Mouse (Mus musculus): ENCODE results near the gene Tas2r108. TPM values are rescaled to one million over a fixed set of nuclear protein-coding genes. Genes with fewer than 3 reads are reported as not detected.

The Tas2r108 gene
- polyA plus RNA-seq, 1 experiment from 2014 or later = not detected

- no peaks in the 10 kb centered on the region for H3K9me3 ChIP-seq (ENCODE audit: low read length)
- 79% methylated on average over 4 of the region's 4 CpGs for WGBS
- H3K27me3 ChIP-seq (replicated peaks; ENCODE audit: insufficient read depth, low read length) = no peaks in the 10 kb centered on the region
- H3K27ac ChIP-seq (ENCODE audit: low read length) = no peak overlapping the region
- peaks cover 3% of the 10 kb centered on the region; the same call in 1 of the 2 replicates for H3K4me1 ChIP-seq (ENCODE audit: insufficient read depth, low read depth, low read length)
- H3K4me3 ChIP-seq (ENCODE audit: low read depth, low read length) = no peak overlapping the region
- H3K9ac ChIP-seq (replicated peaks; ENCODE audit: low read depth) = no peak overlapping the region
- H3K36me3 ChIP-seq (ENCODE audit: insufficient read depth, low read length) = peaks cover 30% of the 10 kb centered on the region; the same call in 1 of the 2 replicates
- no peak for ATAC-seq
- H3K4me2 ChIP-seq (replicated peaks; ENCODE audit: low read depth, low read length) = no peak overlapping the region
- no peak for DNase-seq (ENCODE audit: low spot score)
- TF ChIP-seq EP300 (IDR thresholded peaks at IDR 0.05) (no peak), CTCF (IDR thresholded peaks at IDR 0.05) (no peak)
These were observed 17.2 kb upstream of the Tas2r108 start for GRCm38 (mm10) chr6:40476132-40476531.

- ATAC-seq = no peak
- peaks cover 33% of the 10 kb centered on the region; the same call in 1 of the 2 replicates for H3K36me3 ChIP-seq (ENCODE audit: insufficient read depth, low read length)
- no peak overlapping the region for H3K9ac ChIP-seq (replicated peaks; ENCODE audit: low read depth)
- H3K9me3 ChIP-seq (ENCODE audit: low read length) = no peaks in the 10 kb centered on the region
- no peaks in the 10 kb centered on the region for H3K4me1 ChIP-seq (ENCODE audit: insufficient read depth, low read depth, low read length)
- no peak overlapping the region for H3K27ac ChIP-seq (ENCODE audit: low read length)
- DNase-seq (ENCODE audit: low spot score) = peak; percentile 25
- H3K4me2 ChIP-seq (replicated peaks; ENCODE audit: low read depth, low read length) = no peak overlapping the region
- peak; percentile 28 for TF ChIP-seq CTCF (IDR thresholded peaks at IDR 0.05)
- no peak for TF ChIP-seq EP300 (IDR thresholded peaks at IDR 0.05)
- no peaks in the 10 kb centered on the region for H3K27me3 ChIP-seq (replicated peaks; ENCODE audit: insufficient read depth, low read length)
- 66% methylated on average over 1 of the region's 1 CpGs for WGBS
- no peak overlapping the region for H3K4me3 ChIP-seq (ENCODE audit: low read depth, low read length)
These were observed 13.6 kb upstream of the Tas2r108 start for GRCm38 (mm10) chr6:40479705-40480104.

DNA sequence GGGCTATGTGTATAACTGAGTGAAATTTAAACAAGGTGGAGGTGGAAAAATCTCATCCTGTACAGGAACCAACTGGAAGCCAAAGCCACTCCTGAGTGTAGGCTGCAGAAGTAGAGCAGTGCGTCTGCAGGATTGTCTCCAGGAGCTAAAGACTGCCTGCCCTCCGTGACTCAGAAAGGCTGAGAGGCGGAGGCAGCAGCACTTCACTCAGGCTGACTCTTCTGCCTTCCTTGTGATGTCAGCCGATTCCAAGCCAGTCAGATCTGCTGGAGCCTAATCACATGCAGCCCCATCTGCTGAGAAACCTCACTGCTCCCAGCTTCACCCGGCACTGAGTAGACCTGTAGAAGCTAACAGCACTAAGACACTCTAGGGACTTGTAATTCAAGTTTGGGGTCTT, 11.0 kb upstream of the Tas2r108 start:
- H3K27me3 ChIP-seq (replicated peaks; ENCODE audit: insufficient read depth, low read length) = no peaks in the 10 kb centered on the region
- H3K9me3 ChIP-seq (ENCODE audit: low read length) = no peaks in the 10 kb centered on the region
- H3K9ac ChIP-seq (replicated peaks; ENCODE audit: low read depth) = no peak overlapping the region
- WGBS = 91% methylated on average over 5 of the region's 5 CpGs
- TF ChIP-seq EP300 (IDR thresholded peaks at IDR 0.05) (no peak), CTCF (IDR thresholded peaks at IDR 0.05) (no peak)
- no peak overlapping the region for H3K27ac ChIP-seq (ENCODE audit: low read length)
- no peak overlapping the region for H3K4me3 ChIP-seq (ENCODE audit: low read depth, low read length)
- ATAC-seq (no peak), DNase-seq (ENCODE audit: low spot score) (no peak)
- no peak overlapping the region for H3K4me2 ChIP-seq (replicated peaks; ENCODE audit: low read depth, low read length)
- no peaks in the 10 kb centered on the region for H3K4me1 ChIP-seq (ENCODE audit: insufficient read depth, low read depth, low read length)
- peaks cover 18% of the 10 kb centered on the region; the same call in 1 of the 2 replicates for H3K36me3 ChIP-seq (ENCODE audit: insufficient read depth, low read length)

- Histone ChIP-seq H3K4me3 (ENCODE audit: low read depth, low read length) (no peak within 1 kb of the TSS), H3K27ac (ENCODE audit: low read length) (no peak within 1 kb of the TSS), H3K27me3 (replicated peaks; ENCODE audit: insufficient read depth, low read length) (no peaks in the 10 kb centered on the region), H3K4me2 (replicated peaks; ENCODE audit: low read depth, low read length) (no peak within 1 kb of the TSS), H3K4me1 (ENCODE audit: insufficient read depth, low read depth, low read length) (no peaks in the 10 kb centered on the region), H3K9me3 (ENCODE audit: low read length) (no peaks in the 10 kb centered on the region), H3K36me3 (ENCODE audit: insufficient read depth, low read length) (no peaks in the 10 kb centered on the region), H3K9ac (replicated peaks; ENCODE audit: low read depth) (no peak within 1 kb of the TSS)
- no peak for TF ChIP-seq CTCF (IDR thresholded peaks at IDR 0.05)
- TF ChIP-seq EP300 (IDR thresholded peaks at IDR 0.05) = no peak
- DNase-seq (ENCODE audit: low spot score) = no peak
- no peak for ATAC-seq
These were observed 2.4 kb upstream of the Tas2r108 start, which contains the start of gene Tas2r137 for GRCm38 (mm10) chr6:40490933-40491332. TSS of gene Tas2r137 (plus strand) at chr6:40491233.

GRCm38 (mm10) chr6:40519408-40519807, 26.1 kb downstream of the Tas2r108 start, which contains the start of gene Prss37:
TSS of gene Prss37 (minus strand) at chr6:40519508.
- Histone ChIP-seq H3K27ac (ENCODE audit: low read length) (no peak within 1 kb of the TSS), H3K9me3 (ENCODE audit: low read length) (no peaks in the 10 kb centered on the region), H3K4me3 (ENCODE audit: low read depth, low read length) (no peak within 1 kb of the TSS), H3K9ac (replicated peaks; ENCODE audit: low read depth) (no peak within 1 kb of the TSS), H3K4me2 (replicated peaks; ENCODE audit: low read depth, low read length) (no peak within 1 kb of the TSS), H3K27me3 (replicated peaks; ENCODE audit: insufficient read depth, low read length) (no peaks in the 10 kb centered on the region), H3K36me3 (ENCODE audit: insufficient read depth, low read length) (no peaks in the 10 kb centered on the region), H3K4me1 (ENCODE audit: insufficient read depth, low read depth, low read length) (no peaks in the 10 kb centered on the region)
- DNase-seq (ENCODE audit: low spot score) (no peak), ATAC-seq (no peak)
- TF ChIP-seq CTCF (IDR thresholded peaks at IDR 0.05) = no peak
- no peak for TF ChIP-seq EP300 (IDR thresholded peaks at IDR 0.05)
- WGBS = 60% methylated on average over 1 of the region's 1 CpGs

Other genes with a start within 250 kb of the Tas2r108 start
- gene Agk, start 168.4 kb upstream of the Tas2r108 start, polyA plus RNA-seq (2015; fragmentation: Nextera tagmentation; extraction: Ambion mirVana) = 24.0 and 24.5 TPM in 2 replicates
- gene E330009J07Rik, start 57.4 kb upstream of the Tas2r108 start, polyA plus RNA-seq (2015; fragmentation: Nextera tagmentation; extraction: Ambion mirVana) = 7.5 and 9.8 TPM in 2 replicates
- gene Wee2, start 54.4 kb upstream of the Tas2r108 start, polyA plus RNA-seq (2015; fragmentation: Nextera tagmentation; extraction: Ambion mirVana) = not detected in 2 replicates
- 100 and 105 TPM in 2 replicates for gene Ssbp1, start 22.2 kb upstream of the Tas2r108 start, polyA plus RNA-seq (2015; fragmentation: Nextera tagmentation; extraction: Ambion mirVana)
- not detected in 2 replicates for gene Tas2r137, start 2.3 kb upstream of the Tas2r108 start, polyA plus RNA-seq (2015; fragmentation: Nextera tagmentation; extraction: Ambion mirVana)
- gene Prss37, start 26.0 kb downstream of the Tas2r108 start, polyA plus RNA-seq (2015; fragmentation: Nextera tagmentation; extraction: Ambion mirVana) = not detected in 2 replicates
- not detected in 2 replicates for gene Olfr461, start 61.5 kb downstream of the Tas2r108 start, polyA plus RNA-seq (2015; fragmentation: Nextera tagmentation; extraction: Ambion mirVana)
- gene Olfr460, start 76.0 kb downstream of the Tas2r108 start, polyA plus RNA-seq (2015; fragmentation: Nextera tagmentation; extraction: Ambion mirVana) = not detected in 2 replicates
- 4.0 and 5.8 TPM in 2 replicates for gene Clec5a, start 92.3 kb downstream of the Tas2r108 start, polyA plus RNA-seq (2015; fragmentation: Nextera tagmentation; extraction: Ambion mirVana)
- gene Tas2r138, start 119.8 kb downstream of the Tas2r108 start, polyA plus RNA-seq (2015; fragmentation: Nextera tagmentation; extraction: Ambion mirVana) = not detected in 2 replicates
- gene Mgam, start 135.3 kb downstream of the Tas2r108 start, polyA plus RNA-seq (2015; fragmentation: Nextera tagmentation; extraction: Ambion mirVana) = 0.05 and 0.11 TPM in 2 replicates